Mouse (Mus musculus) heart, postnatal 0 days (tissue): ENCODE results near the gene Gm20481.

Source experiments
- CTCF ChIP-seq: IDR thresholded peaks from 2 replicates; pipeline ENCODE4 v1.5.1; 2016; ENCODE audit warnings: antibody characterized with exemption, control low read depth, low read depth
- EP300 ChIP-seq: IDR thresholded peaks from 2 replicates; pipeline ENCODE4 v1.6.1; 2016; ENCODE audit warnings: antibody characterized with exemption, low read depth

GRCm38 (mm10) chr17:35016376-35016775 is 46.7 kb downstream of the Gm20481 start, which contains the start of gene Vwa7:
- TF ChIP-seq CTCF (no peak), EP300 (no peak)
